Mouse (Mus musculus): ENCODE measurements around the gene Lrrc28.

Gene Lrrc28

GRCm38 (mm10) chr7:67593902-67594301, 51.2 kb downstream of the Lrrc28 start:
- DNase-seq (ENCODE audit: low spot score): no peak

DNA sequence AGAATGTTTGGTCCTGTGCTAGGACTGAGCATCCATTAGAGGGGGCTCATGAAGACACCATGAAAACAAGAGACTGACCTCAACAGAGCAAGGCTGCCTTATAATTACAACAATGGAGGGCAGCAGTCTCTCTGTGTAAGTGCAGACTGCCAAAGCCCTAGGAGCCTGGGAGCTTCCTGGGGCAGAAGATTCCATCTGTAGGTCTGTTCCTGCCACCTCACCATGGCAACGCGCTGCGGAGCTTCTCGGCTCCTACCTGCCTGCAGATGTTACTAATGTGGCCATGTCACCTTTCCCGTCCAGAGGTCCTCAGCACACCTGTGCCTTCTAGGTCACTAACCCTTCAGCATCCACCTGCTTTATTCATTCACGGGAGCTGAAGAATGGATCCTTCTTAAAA, 52.4 kb downstream of the Lrrc28 start:
- DNase-seq (ENCODE audit: low spot score): no peak

GRCm38 (mm10) chr7:67588743-67589142, 56.3 kb downstream of the Lrrc28 start:
- DNase-seq (ENCODE audit: low spot score): no peak

GRCm38 (mm10) chr7:67586479-67586878, 58.6 kb downstream of the Lrrc28 start:
- no peak for DNase-seq (ENCODE audit: low spot score)

DNA sequence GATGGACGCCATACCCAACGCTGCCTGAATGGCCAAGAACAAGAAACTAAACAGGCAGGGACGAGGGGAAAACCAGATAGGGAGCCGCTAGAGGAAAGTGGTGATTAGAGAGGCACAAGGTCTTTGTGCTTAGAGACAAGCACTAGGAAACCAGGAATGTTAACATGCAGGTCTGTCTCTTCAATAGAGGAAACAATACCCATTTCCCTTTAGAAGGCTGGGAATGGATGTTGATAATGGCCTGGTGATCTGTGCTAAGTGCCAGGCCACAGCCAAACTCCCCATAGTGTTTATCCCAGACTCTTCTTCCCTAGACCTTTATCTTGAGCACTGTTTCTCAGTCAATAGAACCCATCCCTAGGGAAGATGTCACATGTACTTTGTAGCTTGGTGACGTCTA, 61.2 kb downstream of the Lrrc28 start:
- no peak for DNase-seq (ENCODE audit: low spot score)

GRCm38 (mm10) chr7:67578783-67579482, 66.1 kb downstream of the Lrrc28 start:
- DNase-seq (ENCODE audit: low spot score): no peak

GRCm38 (mm10) chr7:67578044-67578443, 67.0 kb downstream of the Lrrc28 start:
- DNase-seq (ENCODE audit: low spot score): no peak

GRCm38 (mm10) chr7:67566510-67567237, 78.4 kb downstream of the Lrrc28 start:
- no peak for DNase-seq (ENCODE audit: low spot score)

DNA sequence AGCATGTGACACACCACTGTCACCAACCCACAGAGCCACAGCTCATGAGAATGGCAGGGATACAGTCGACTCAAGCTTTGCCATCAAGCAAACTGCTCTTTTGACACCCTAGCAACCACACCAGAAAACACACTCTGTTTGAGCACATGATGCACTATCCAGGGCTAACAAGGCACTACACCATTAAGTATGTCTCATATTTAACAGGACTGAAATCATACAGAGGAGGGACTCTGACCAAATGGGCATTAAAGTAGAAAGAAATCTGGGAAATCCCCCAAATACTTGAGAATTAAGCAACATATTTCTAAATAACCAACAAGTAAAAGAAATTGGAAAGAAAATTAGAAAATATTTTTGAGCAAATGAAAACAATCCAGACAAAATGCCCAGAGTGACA, 79.9 kb downstream of the Lrrc28 start:
- no peak for DNase-seq (ENCODE audit: low spot score)

GRCm38 (mm10) chr7:67562176-67562575, 82.9 kb downstream of the Lrrc28 start:
- no peak for DNase-seq (ENCODE audit: low spot score)

- DNase-seq (ENCODE audit: low spot score): no peak
Measured at GRCm38 (mm10) chr7:67559486-67559885, 85.6 kb downstream of the Lrrc28 start.

GRCm38 (mm10) chr7:67558230-67558629, 86.8 kb downstream of the Lrrc28 start:
- DNase-seq (ENCODE audit: low spot score): no peak

GRCm38 (mm10) chr7:67554863-67555262, 90.2 kb downstream of the Lrrc28 start:
- no peak for DNase-seq (ENCODE audit: low spot score)

DNA sequence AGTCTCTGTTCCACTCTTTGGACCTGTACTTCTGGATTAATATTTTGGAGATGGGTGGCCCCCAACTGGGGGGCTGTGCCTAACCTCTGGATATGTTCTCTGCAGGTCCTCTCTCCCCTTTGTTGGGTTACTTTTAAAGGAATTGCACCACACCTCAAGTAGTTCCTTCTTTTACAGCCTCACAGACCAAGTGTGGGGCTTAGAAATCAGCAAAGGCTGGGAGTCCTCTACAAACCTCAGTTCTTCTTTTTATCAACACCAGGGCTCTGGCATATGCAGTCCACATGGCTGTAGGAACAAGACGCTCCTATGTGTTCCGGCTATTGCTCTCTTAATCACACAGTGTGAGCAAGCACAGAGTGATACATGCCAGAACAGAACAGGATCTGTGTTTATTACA, 93.8 kb downstream of the Lrrc28 start:
- no peak for DNase-seq (ENCODE audit: low spot score)

- peak; percentile 90 for DNase-seq (ENCODE audit: low spot score)
Measured at GRCm38 (mm10) chr7:67549073-67549561, 96.0 kb downstream of the Lrrc28 start.

GRCm38 (mm10) chr7:67548599-67549041, 96.4 kb downstream of the Lrrc28 start:
- no peak for DNase-seq (ENCODE audit: low spot score)

GRCm38 (mm10) chr7:67546282-67546681, 98.8 kb downstream of the Lrrc28 start:
- no peak for DNase-seq (ENCODE audit: low spot score)

DNA sequence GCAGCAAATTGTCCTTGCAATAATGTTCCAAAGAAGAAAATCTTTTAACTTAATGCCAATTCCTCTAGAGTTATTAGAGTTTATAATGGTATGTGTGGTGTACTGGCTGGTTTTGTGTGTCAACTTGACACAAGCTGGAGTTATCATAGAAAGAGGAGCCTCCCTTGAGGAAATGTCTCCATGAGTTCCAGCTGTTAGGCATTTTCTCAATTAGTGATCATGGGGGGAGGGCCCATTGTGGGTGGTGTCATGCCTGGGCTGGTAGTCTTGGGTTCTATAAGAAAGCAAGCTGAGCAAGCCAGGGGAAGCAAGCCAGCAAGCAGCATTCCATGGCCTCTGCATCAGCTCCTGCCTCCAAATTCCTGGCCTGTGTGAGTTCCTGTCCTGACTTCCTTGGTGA, 100.5 kb downstream of the Lrrc28 start:
- DNase-seq (ENCODE audit: low spot score): no peak

DNA sequence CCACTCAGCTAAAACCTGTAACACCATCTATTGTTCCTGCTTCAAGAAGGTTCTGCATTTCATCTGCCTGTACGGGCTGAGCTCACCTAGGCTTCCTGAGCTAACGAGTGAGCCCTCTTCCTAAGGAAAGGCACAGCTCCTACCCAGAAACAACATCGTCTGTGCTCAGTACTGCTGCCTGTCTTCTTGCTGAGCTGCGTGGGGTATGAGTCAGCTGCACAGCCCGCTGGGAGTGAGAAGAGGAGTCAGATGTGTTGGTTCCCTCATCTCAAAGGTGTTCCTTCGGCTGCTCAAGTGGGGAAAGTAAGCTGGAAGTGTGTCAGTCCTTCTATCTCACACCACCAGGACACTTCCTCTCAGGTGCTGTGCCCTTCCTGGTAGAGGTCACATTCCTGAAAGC, 101.4 kb downstream of the Lrrc28 start:
- no peak for DNase-seq (ENCODE audit: low spot score)

GRCm38 (mm10) chr7:67536588-67537372, 108.3 kb downstream of the Lrrc28 start:
- no peak for DNase-seq (ENCODE audit: low spot score)

DNA sequence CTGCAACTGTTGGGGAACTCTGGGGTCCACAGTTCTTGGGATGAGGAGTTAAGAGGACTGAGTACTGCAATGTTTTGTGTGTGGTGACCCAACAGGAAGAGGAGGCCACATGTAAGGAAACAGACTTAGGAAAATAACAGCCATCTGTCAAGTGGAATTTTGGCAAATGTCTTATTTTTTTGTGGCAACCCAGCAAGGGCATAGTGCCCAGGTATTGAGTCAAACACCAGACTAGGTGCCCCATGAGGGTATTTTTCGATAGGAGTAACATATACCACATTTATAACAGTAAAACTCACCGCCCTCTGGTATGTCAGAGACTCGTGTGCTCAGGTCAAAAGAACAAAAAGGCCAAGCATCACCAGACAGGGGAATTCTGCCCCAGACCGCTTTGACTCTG, 109.1 kb downstream of the Lrrc28 start:
- no peak for DNase-seq (ENCODE audit: low spot score)

GRCm38 (mm10) chr7:67530981-67531380, 114.1 kb downstream of the Lrrc28 start:
- no peak for DNase-seq (ENCODE audit: low spot score)

- DNase-seq (ENCODE audit: low spot score): no peak
Measured at GRCm38 (mm10) chr7:67529381-67529780, 115.7 kb downstream of the Lrrc28 start.
